Mouse (Mus musculus) heart, postnatal 0 days (tissue): ENCODE data around the gene Cox5b. TPM values are rescaled to one million over a fixed set of nuclear protein-coding genes. Genes with fewer than 3 reads are reported as not detected.

ENCODE experiments used
- ATAC-seq: fragments of 200-750 bp; cut with Nextera tagmentation; 2 replicates; pipeline ENCODE4 v1.8.0; 2017; ENCODE audit warnings: low read depth, moderate number of reproducible peaks, moderate library complexity; ENCODE audit not compliant: insufficient read depth
- DNase-seq: peaks from one replicate; pipeline ENCODE4 v3.0.0-alpha.2; 2016; ENCODE audit warnings: low spot score
- H3K27ac ChIP-seq: fragments of 300-500 bp; sonication (generic); 2 replicates; pipeline ENCODE4 v1.5.1; 2014; ENCODE audit warnings: low read depth, mild to moderate bottlenecking
- H3K27me3 ChIP-seq: fragments of 300-500 bp; sonication (generic); 2 replicates; pipeline ENCODE4 v1.6.1; 2014; ENCODE audit warnings: low read length, mixed read lengths; ENCODE audit not compliant: control insufficient read depth, insufficient read depth
- H3K36me3 ChIP-seq: fragments of 300-500 bp; sonication (generic); replicated peaks from 2 replicates; pipeline ENCODE4 v1.6.1; 2014; ENCODE audit warnings: low read length, mixed read lengths; ENCODE audit not compliant: control insufficient read depth, insufficient read depth
- H3K4me1 ChIP-seq: fragments of 300-500 bp; sonication (generic); 2 replicates; pipeline ENCODE4 v1.6.1; 2014; ENCODE audit warnings: antibody characterized with exemption; ENCODE audit not compliant: control insufficient read depth, insufficient read depth
- H3K4me2 ChIP-seq: fragments of 300-500 bp; sonication (generic); 2 replicates; pipeline ENCODE4 v1.6.1; 2014; ENCODE audit warnings: low read depth, mild to moderate bottlenecking, low read length, moderate library complexity
- H3K4me3 ChIP-seq: fragments of 300-500 bp; sonication (generic); 2 replicates; pipeline ENCODE4 v1.5.1; 2014; ENCODE audit warnings: low read depth, low read length
- H3K9ac ChIP-seq: fragments of 300-500 bp; sonication (generic); replicated peaks from 2 replicates; pipeline ENCODE4 v1.6.1; 2014; ENCODE audit warnings: low read depth, low read length, mixed read lengths
- H3K9me3 ChIP-seq: fragments of 300-500 bp; sonication (generic); replicated peaks from 2 replicates; pipeline ENCODE4 v1.6.1; 2016; ENCODE audit warnings: low read length; ENCODE audit not compliant: control insufficient read depth
- CTCF ChIP-seq: IDR thresholded peaks from 2 replicates; pipeline ENCODE4 v1.5.1; 2016; ENCODE audit warnings: antibody characterized with exemption, control low read depth, low read depth
- EP300 ChIP-seq: IDR thresholded peaks from 2 replicates; pipeline ENCODE4 v1.6.1; 2016; ENCODE audit warnings: antibody characterized with exemption, low read depth
- WGBS: fragments of 180-500 bp; shearing (Covaris S2); extraction: QIAGEN DNeasy Blood & Tissue Kit; methylation state at CpG from one replicate; pipeline ENCODE4 v1.1.7; 2014; 5-methylcytosine and 5-hydroxymethylcytosine counted together
- polyA plus RNA-seq: library from polyadenylated mRNA; unstranded; fragments of >200 nt; fragmentation: Nextera tagmentation; extraction: Ambion mirVana; gene quantifications from 2 replicates; pipeline ENCODE4 v1.2.1, GENCODE M21; 2015
- total RNA-seq: library from RNA; depleted of rRNA; stranded (reverse); fragments of >200 nt; gene quantifications from 2 replicates; pipeline ENCODE4 v1.2.3, GENCODE M21; 2014; ENCODE audit warnings: low replicate concordance

Cox5b gene
- total and polyA plus RNA-seq, 2 experiments from 2014 or later = 1,006 to 2,595 TPM

GRCm38 (mm10) chr1:36709055-36709853 is 18.0 kb downstream of the Cox5b start:
- no peak for TF ChIP-seq EP300
- TF ChIP-seq CTCF = peak; percentile 45
- Histone ChIP-seq H3K36me3 (peaks cover 32% of the 10 kb centered on the region), H3K27ac (peak overlapping the region; percentile 81), H3K4me3 (peak overlapping the region; percentile 94), H3K4me2 (peak overlapping the region; percentile 86), H3K9me3 (no peaks in the 10 kb centered on the region), H3K4me1 (peaks cover 12% of the 10 kb centered on the region), H3K27me3 (no peaks in the 10 kb centered on the region), H3K9ac (peak overlapping the region; percentile 89)
- ATAC-seq = peak; percentile 50
- DNase-seq = peak; percentile 48
- WGBS = under 1% methylated on average over 33 of the region's 33 CpGs

DNA sequence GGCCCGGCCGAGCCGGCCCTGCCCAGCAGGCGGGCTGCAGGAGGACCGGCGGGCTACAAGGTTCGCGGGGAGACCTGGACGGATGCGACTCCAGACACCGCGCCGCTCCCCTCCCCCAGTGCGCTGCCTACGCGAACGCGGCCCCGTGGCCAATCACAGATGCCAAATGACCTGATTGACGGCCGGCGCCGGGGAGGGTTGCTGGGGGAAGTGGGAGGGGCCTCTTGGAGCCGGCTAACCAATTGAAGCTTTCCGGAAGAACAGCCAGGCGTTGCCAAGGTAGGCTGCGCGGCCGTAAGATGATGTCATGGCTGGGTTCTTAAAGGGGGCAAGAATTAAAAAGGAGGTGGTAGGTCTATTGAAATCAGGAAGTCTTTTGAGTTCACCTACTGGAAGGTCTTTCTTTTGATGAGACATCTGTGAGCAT is 18.6 kb downstream of the Cox5b start, which contains the start of gene 4933424G06Rik:
4933424G06Rik (plus strand) TSS at position 296 of the 427 bp plus-strand sequence.
- TF ChIP-seq CTCF = no peak
- no peak for TF ChIP-seq EP300
- peak; percentile 97 for ATAC-seq
- Histone ChIP-seq H3K9me3 (no peaks in the 10 kb centered on the region), H3K27ac (peak within 1 kb of the TSS; percentile 81), H3K4me3 (peak within 1 kb of the TSS; percentile 94), H3K27me3 (no peaks in the 10 kb centered on the region), H3K9ac (peak within 1 kb of the TSS; percentile 89), H3K36me3 (peaks cover 26% of the 10 kb centered on the region), H3K4me2 (peak within 1 kb of the TSS; percentile 86), H3K4me1 (peaks cover 12% of the 10 kb centered on the region)
- peak; percentile 99 for DNase-seq
- WGBS = under 1% methylated on average over 28 of the region's 29 CpGs

GRCm38 (mm10) chr1:36711104-36711503 is 19.9 kb downstream of the Cox5b start:
- DNase-seq (no peak), ATAC-seq (no peak)
- H3K9me3 ChIP-seq = no peaks in the 10 kb centered on the region
- H3K27me3 ChIP-seq = no peaks in the 10 kb centered on the region
- peaks cover 12% of the 10 kb centered on the region for H3K4me1 ChIP-seq
- no peak overlapping the region for H3K4me2 ChIP-seq
- WGBS = 91% methylated on average over 2 of the region's 2 CpGs
- H3K27ac ChIP-seq = no peak overlapping the region
- no peak overlapping the region for H3K9ac ChIP-seq
- peaks cover 13% of the 10 kb centered on the region for H3K36me3 ChIP-seq
- no peak for TF ChIP-seq EP300
- TF ChIP-seq CTCF = no peak
- H3K4me3 ChIP-seq = no peak overlapping the region

DNA sequence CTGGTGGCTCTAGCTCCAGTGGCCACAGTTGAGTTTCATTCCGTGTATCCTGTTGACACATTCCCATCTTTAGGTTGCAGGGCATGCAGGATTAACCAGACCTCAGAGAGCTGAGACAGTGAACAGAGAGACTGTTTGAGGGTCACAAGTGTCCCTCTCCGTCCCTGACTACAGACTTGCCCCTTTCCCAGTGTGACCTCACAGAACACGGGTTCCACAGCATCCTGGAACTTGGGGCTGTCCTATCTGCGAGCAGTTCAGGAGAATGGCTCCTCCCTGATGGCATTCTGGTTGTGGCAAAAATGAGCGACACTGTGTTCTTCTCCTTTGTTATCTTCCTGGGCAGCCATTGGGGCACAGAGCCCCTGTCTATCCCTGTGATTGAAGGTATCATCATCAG is 23.1 kb downstream of the Cox5b start, which contains the start of gene Actr1b:
Actr1b (minus strand) TSS at position 112 of the 400 bp plus-strand sequence.
- DNase-seq = no peak
- H3K9ac ChIP-seq = no peak within 1 kb of the TSS
- H3K9me3 ChIP-seq = no peaks in the 10 kb centered on the region
- 66% methylated on average over 5 of the region's 5 CpGs for WGBS
- H3K27me3 ChIP-seq = no peaks in the 10 kb centered on the region
- no peak within 1 kb of the TSS for H3K4me3 ChIP-seq
- H3K4me1 ChIP-seq = no peaks in the 10 kb centered on the region
- H3K36me3 ChIP-seq = no peaks in the 10 kb centered on the region
- no peak within 1 kb of the TSS for H3K27ac ChIP-seq
- H3K4me2 ChIP-seq = no peak within 1 kb of the TSS
- no peak for ATAC-seq
- TF ChIP-seq EP300 = no peak
- TF ChIP-seq CTCF = no peak

DNA sequence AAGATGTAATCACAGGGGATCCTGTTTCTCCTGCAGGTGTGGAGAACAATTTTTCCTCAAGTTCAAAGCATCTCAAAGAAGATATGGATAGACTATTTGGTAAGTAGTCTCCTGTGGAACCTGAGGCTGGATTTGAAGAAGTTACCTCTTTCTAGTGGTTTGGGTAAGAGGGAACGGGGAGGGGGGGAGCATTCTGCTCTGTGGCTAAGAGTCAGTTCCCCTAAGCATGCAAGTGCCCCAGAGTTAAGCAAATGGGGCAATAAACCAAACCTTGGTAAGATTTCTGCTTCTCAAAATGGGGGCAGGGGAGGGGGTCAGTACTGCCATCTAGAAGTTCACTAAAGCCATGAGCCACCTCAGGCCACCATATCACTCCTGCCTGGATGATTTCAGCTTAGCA is 27.5 kb downstream of the Cox5b start:
- no peaks in the 10 kb centered on the region for H3K4me1 ChIP-seq
- 74% methylated on average over 1 of the region's 1 CpGs for WGBS

More for the DNA sequence above, 27.5 kb downstream of the Cox5b start:
- ATAC-seq = no peak
- DNase-seq = no peak
- TF ChIP-seq EP300 (no peak), CTCF (no peak)
- Histone ChIP-seq H3K27me3 (no peaks in the 10 kb centered on the region), H3K27ac (no peak overlapping the region), H3K4me2 (no peak overlapping the region), H3K36me3 (no peaks in the 10 kb centered on the region), H3K9me3 (no peaks in the 10 kb centered on the region), H3K4me3 (no peak overlapping the region), H3K9ac (no peak overlapping the region)
